Mouse (Mus musculus): ENCODE measurements around the gene Ccr6. TPM values are rescaled to one million over a fixed set of nuclear protein-coding genes. Genes with fewer than 3 reads are reported as not detected.

The Ccr6 gene
- polyA plus RNA-seq, 1 experiment from 2014 or later: not detected

Other genes with a start within 250 kb of the Ccr6 start
- not detected in 2 replicates for gene Gm49673, start 88.3 kb upstream of the Ccr6 start, polyA plus RNA-seq (2016; fragmentation: Nextera tagmentation; extraction: Ambion mirVana)
- gene Rnaset2a, start 87.9 kb upstream of the Ccr6 start, polyA plus RNA-seq (2016; fragmentation: Nextera tagmentation; extraction: Ambion mirVana): 16.6 and 17.0 TPM in 2 replicates
- 18.2 and 18.8 TPM in 2 replicates for gene Fgfr1op, start 70.5 kb upstream of the Ccr6 start, polyA plus RNA-seq (2016; fragmentation: Nextera tagmentation; extraction: Ambion mirVana)
- 102 and 104 TPM in 2 replicates for gene Mpc1, start 46.9 kb downstream of the Ccr6 start, polyA plus RNA-seq (2016; fragmentation: Nextera tagmentation; extraction: Ambion mirVana)
- gene Sft2d1, start 75.1 kb downstream of the Ccr6 start, polyA plus RNA-seq (2016; fragmentation: Nextera tagmentation; extraction: Ambion mirVana): 64.0 and 64.8 TPM in 2 replicates
- gene Prr18, start 101.4 kb downstream of the Ccr6 start, polyA plus RNA-seq (2016; fragmentation: Nextera tagmentation; extraction: Ambion mirVana): 0.04 and 0.12 TPM in 2 replicates
- gene T2, start 119.9 kb downstream of the Ccr6 start, polyA plus RNA-seq (2016; fragmentation: Nextera tagmentation; extraction: Ambion mirVana): 0.08 and 0.15 TPM in 2 replicates
- gene T, start 198.4 kb downstream of the Ccr6 start, polyA plus RNA-seq (2016; fragmentation: Nextera tagmentation; extraction: Ambion mirVana): not detected in 2 replicates